Mouse (Mus musculus): Measurements from ENCODE around the gene Tm9sf2. TPM values are rescaled to one million over a fixed set of nuclear protein-coding genes. Genes with fewer than 3 reads are reported as not detected.
A peak's percentile ranks its signal among the peaks of the same experiment; 100 is the strongest.

Gene Tm9sf2
- total and polyA plus RNA-seq, 2 experiments from 2014 or later: 84.3 to 104 TPM

- H3K9me3 ChIP-seq (ENCODE audit: low read length): no peaks in the 10 kb centered on the region
Measured at GRCm38 (mm10) chr14:122077017-122077416, 29.8 kb upstream of the Tm9sf2 start.

GRCm38 (mm10) chr14:122079428-122079827 is 27.4 kb upstream of the Tm9sf2 start:
- no peak overlapping the region for H3K4me2 ChIP-seq (ENCODE audit: low read depth)
- H3K9me3 ChIP-seq (ENCODE audit: low read length): no peaks in the 10 kb centered on the region
- H3K27me3 ChIP-seq (ENCODE audit: insufficient read depth, low read length): no peaks in the 10 kb centered on the region
- WGBS: 49% methylated on average over 6 of the region's 6 CpGs
- H3K4me3 ChIP-seq (ENCODE audit: low read depth, low read length): no peak overlapping the region
- no peaks in the 10 kb centered on the region for H3K36me3 ChIP-seq (ENCODE audit: insufficient read depth)
- H3K4me1 ChIP-seq (ENCODE audit: insufficient read depth): no peaks in the 10 kb centered on the region
- peak; percentile 48 for TF ChIP-seq CTCF (IDR thresholded peaks at IDR 0.05; ENCODE audit: low read depth)
- ATAC-seq: no peak
- peak; percentile 4 for DNase-seq
- H3K27ac ChIP-seq (ENCODE audit: low read depth, low read length): no peak overlapping the region
- no peak overlapping the region for H3K9ac ChIP-seq

More at GRCm38 (mm10) chr14:122077017-122077416, 29.8 kb upstream of the Tm9sf2 start:
- DNase-seq: no peak
- Histone ChIP-seq H3K4me3 (ENCODE audit: low read depth, low read length) (no peak overlapping the region), H3K4me2 (ENCODE audit: low read depth) (no peak overlapping the region), H3K27ac (ENCODE audit: low read depth, low read length) (no peak overlapping the region), H3K9ac (no peak overlapping the region), H3K36me3 (ENCODE audit: insufficient read depth) (no peaks in the 10 kb centered on the region), H3K27me3 (ENCODE audit: insufficient read depth, low read length) (no peaks in the 10 kb centered on the region), H3K4me1 (ENCODE audit: insufficient read depth) (no peaks in the 10 kb centered on the region)
- TF ChIP-seq CTCF (IDR thresholded peaks at IDR 0.05; ENCODE audit: low read depth): no peak
- 75% methylated on average over 3 of the region's 3 CpGs for WGBS
- ATAC-seq: no peak

- no peak for TF ChIP-seq CTCF (IDR thresholded peaks at IDR 0.05; ENCODE audit: low read depth)
- Histone ChIP-seq H3K4me1 (ENCODE audit: insufficient read depth) (no peaks in the 10 kb centered on the region), H3K9me3 (ENCODE audit: low read length) (no peaks in the 10 kb centered on the region), H3K27me3 (ENCODE audit: insufficient read depth, low read length) (no peaks in the 10 kb centered on the region), H3K4me2 (ENCODE audit: low read depth) (no peak overlapping the region), H3K9ac (no peak overlapping the region), H3K36me3 (ENCODE audit: insufficient read depth) (no peaks in the 10 kb centered on the region), H3K27ac (ENCODE audit: low read depth, low read length) (no peak overlapping the region), H3K4me3 (ENCODE audit: low read depth, low read length) (no peak overlapping the region)
- WGBS: 84% methylated on average over 5 of the region's 5 CpGs
- ATAC-seq (no peak), DNase-seq (no peak)
Measured at GRCm38 (mm10) chr14:122079921-122080320, 26.9 kb upstream of the Tm9sf2 start.

GRCm38 (mm10) chr14:122081308-122081707 is 25.5 kb upstream of the Tm9sf2 start:
- 57% methylated on average over 3 of the region's 3 CpGs for WGBS
- Histone ChIP-seq H3K4me3 (ENCODE audit: low read depth, low read length) (no peak overlapping the region), H3K9me3 (ENCODE audit: low read length) (no peaks in the 10 kb centered on the region), H3K9ac (no peak overlapping the region), H3K27ac (ENCODE audit: low read depth, low read length) (no peak overlapping the region), H3K4me2 (ENCODE audit: low read depth) (no peak overlapping the region), H3K4me1 (ENCODE audit: insufficient read depth) (no peaks in the 10 kb centered on the region), H3K36me3 (ENCODE audit: insufficient read depth) (no peaks in the 10 kb centered on the region), H3K27me3 (ENCODE audit: insufficient read depth, low read length) (no peaks in the 10 kb centered on the region)
- no peak for ATAC-seq
- TF ChIP-seq CTCF (IDR thresholded peaks at IDR 0.05; ENCODE audit: low read depth): no peak
- no peak for DNase-seq

GRCm38 (mm10) chr14:122083499-122083898 is 23.3 kb upstream of the Tm9sf2 start:
- Histone ChIP-seq H3K36me3 (ENCODE audit: insufficient read depth) (no peaks in the 10 kb centered on the region), H3K9me3 (ENCODE audit: low read length) (no peaks in the 10 kb centered on the region), H3K9ac (no peak overlapping the region), H3K4me3 (ENCODE audit: low read depth, low read length) (no peak overlapping the region), H3K4me1 (ENCODE audit: insufficient read depth) (no peaks in the 10 kb centered on the region), H3K27me3 (ENCODE audit: insufficient read depth, low read length) (no peaks in the 10 kb centered on the region), H3K27ac (ENCODE audit: low read depth, low read length) (no peak overlapping the region), H3K4me2 (ENCODE audit: low read depth) (no peak overlapping the region)
- ATAC-seq: no peak
- 84% methylated on average over 7 of the region's 7 CpGs for WGBS
- DNase-seq: no peak
- no peak for TF ChIP-seq CTCF (IDR thresholded peaks at IDR 0.05; ENCODE audit: low read depth)

- no peak overlapping the region for H3K4me3 ChIP-seq (ENCODE audit: low read depth, low read length)
- no peaks in the 10 kb centered on the region for H3K36me3 ChIP-seq (ENCODE audit: insufficient read depth)
- no peak overlapping the region for H3K9ac ChIP-seq
- no peak overlapping the region for H3K27ac ChIP-seq (ENCODE audit: low read depth, low read length)
- no peak for ATAC-seq
- H3K9me3 ChIP-seq (ENCODE audit: low read length): no peaks in the 10 kb centered on the region
- H3K27me3 ChIP-seq (ENCODE audit: insufficient read depth, low read length): no peaks in the 10 kb centered on the region
- no peak for TF ChIP-seq CTCF (IDR thresholded peaks at IDR 0.05; ENCODE audit: low read depth)
- H3K4me1 ChIP-seq (ENCODE audit: insufficient read depth): no peaks in the 10 kb centered on the region
- WGBS: 84% methylated on average over 5 of the region's 5 CpGs
- no peak for DNase-seq
- no peak overlapping the region for H3K4me2 ChIP-seq (ENCODE audit: low read depth)
Measured at GRCm38 (mm10) chr14:122087956-122088355, 18.9 kb upstream of the Tm9sf2 start.

- Histone ChIP-seq H3K9me3 (ENCODE audit: low read length) (no peaks in the 10 kb centered on the region), H3K27me3 (ENCODE audit: insufficient read depth, low read length) (no peaks in the 10 kb centered on the region), H3K4me1 (ENCODE audit: insufficient read depth) (no peaks in the 10 kb centered on the region), H3K27ac (ENCODE audit: low read depth, low read length) (no peak overlapping the region), H3K36me3 (ENCODE audit: insufficient read depth) (no peaks in the 10 kb centered on the region), H3K9ac (no peak overlapping the region), H3K4me3 (ENCODE audit: low read depth, low read length) (no peak overlapping the region), H3K4me2 (ENCODE audit: low read depth) (no peak overlapping the region)
- WGBS: 85% methylated on average over 4 of the region's 4 CpGs
- ATAC-seq (no peak), DNase-seq (no peak)
- TF ChIP-seq CTCF (IDR thresholded peaks at IDR 0.05; ENCODE audit: low read depth): no peak
Measured at GRCm38 (mm10) chr14:122092363-122092762, 14.5 kb upstream of the Tm9sf2 start.

GRCm38 (mm10) chr14:122096331-122096730 is 10.5 kb upstream of the Tm9sf2 start:
- no peak overlapping the region for H3K4me3 ChIP-seq (ENCODE audit: low read depth, low read length)
- no peaks in the 10 kb centered on the region for H3K4me1 ChIP-seq (ENCODE audit: insufficient read depth)
- no peaks in the 10 kb centered on the region for H3K9me3 ChIP-seq (ENCODE audit: low read length)
- no peak overlapping the region for H3K27ac ChIP-seq (ENCODE audit: low read depth, low read length)
- DNase-seq (no peak), ATAC-seq (no peak)
- 96% methylated on average over 11 of the region's 11 CpGs for WGBS
- no peaks in the 10 kb centered on the region for H3K36me3 ChIP-seq (ENCODE audit: insufficient read depth)
- no peak overlapping the region for H3K9ac ChIP-seq
- no peak for TF ChIP-seq CTCF (IDR thresholded peaks at IDR 0.05; ENCODE audit: low read depth)
- no peaks in the 10 kb centered on the region for H3K27me3 ChIP-seq (ENCODE audit: insufficient read depth, low read length)
- no peak overlapping the region for H3K4me2 ChIP-seq (ENCODE audit: low read depth)

All from forebrain, postnatal 0 days (tissue).